In genomic region chr17:64331291-64331897, GRCm38 (mm10) we compare ENCODE assay signal across 8 mouse cellular contexts. TPM values are rescaled to one million over a fixed set of nuclear protein-coding genes. Genes with fewer than 3 reads are reported as not detected.
DNase-seq lines count a peak whose midpoint lies in the region; ATAC-seq and TF ChIP-seq lines count a peak whose summit lies in the region.

No protein-coding gene starts in this region.

- DNase-seq in kidney, postnatal 4 days, result no peak
- peak; percentile 9 for DNase-seq in G1E (ENCODE audit: low spot score)
- no peak for DNase-seq in cerebellum, postnatal 14 days
- no peak for DNase-seq in kidney, postnatal 25 days

- H3K4me1 ChIP-seq in kidney, embryonic 15.5 days, result peaks cover 11% of the 10 kb centered on the region
- peaks cover 20% of the 10 kb centered on the region for H3K4me1 ChIP-seq in G1E (ENCODE audit: insufficient read depth, low read depth, low read length)
- H3K4me1 ChIP-seq in embryonic fibroblast, embryonic 13.5 days (ENCODE audit: control insufficient read depth, insufficient read depth, low read length), result no peaks in the 10 kb centered on the region; the same call in 1 of the 2 replicates
- peaks cover 12% of the 10 kb centered on the region for H3K4me1 ChIP-seq in limb, embryonic 13.5 days
- H3K4me1 ChIP-seq in neural tube, embryonic 13.5 days (replicated peaks), result peaks cover 30% of the 10 kb centered on the region

- peak overlapping the region; percentile 83 for H3K9ac ChIP-seq in kidney, embryonic 15.5 days
- H3K9ac ChIP-seq in limb, embryonic 13.5 days, result peak overlapping the region; percentile 98
- peak overlapping the region; percentile 100 for H3K9ac ChIP-seq in neural tube, embryonic 13.5 days

- WGBS in kidney, embryonic 15.5 days, result under 1% methylated on average over 51 of the region's 62 CpGs
- WGBS in limb, embryonic 13.5 days, result under 1% methylated on average over 52 of the region's 62 CpGs
- WGBS in neural tube, embryonic 13.5 days, result under 1% methylated on average over 60 of the region's 62 CpGs

- H3K4me3 ChIP-seq in kidney, embryonic 15.5 days (replicated peaks), result peak overlapping the region; percentile 98
- H3K4me3 ChIP-seq in G1E (ENCODE audit: low read depth, low read length), result peak overlapping the region; percentile 98
- peak overlapping the region; percentile 92 for H3K4me3 ChIP-seq in embryonic fibroblast, embryonic 13.5 days (ENCODE audit: insufficient read depth, low read length)
- peak overlapping the region; percentile 97 for H3K4me3 ChIP-seq in limb, embryonic 13.5 days
- peak overlapping the region; percentile 99 for H3K4me3 ChIP-seq in neural tube, embryonic 13.5 days

- peak overlapping the region; percentile 98 for H3K27ac ChIP-seq in kidney, embryonic 15.5 days
- peak overlapping the region; percentile 93 for H3K27ac ChIP-seq in embryonic fibroblast, embryonic 13.5 days (ENCODE audit: insufficient read depth, low read length)
- peak overlapping the region; percentile 97 for H3K27ac ChIP-seq in limb, embryonic 13.5 days
- peak overlapping the region; percentile 99 for H3K27ac ChIP-seq in neural tube, embryonic 13.5 days (replicated peaks)

- H3K36me3 ChIP-seq in kidney, embryonic 15.5 days, result no peaks in the 10 kb centered on the region
- H3K36me3 ChIP-seq in G1E (replicated peaks), result peaks cover 2% of the 10 kb centered on the region
- H3K36me3 ChIP-seq in limb, embryonic 13.5 days, result peaks cover 2% of the 10 kb centered on the region; the same call in 1 of the 2 replicates
- H3K36me3 ChIP-seq in neural tube, embryonic 13.5 days, result no peaks in the 10 kb centered on the region

- TF ChIP-seq POLR2A in embryonic fibroblast, embryonic 13.5 days (IDR thresholded peaks at IDR 0.05; ENCODE audit: low read depth, low read length), result peak; percentile 87

- peak; percentile 63 for ATAC-seq in kidney, embryonic 15.5 days (replicated peaks; ENCODE audit: low FRiP score)
- ATAC-seq in G1E (ENCODE audit: extremely low read depth, insufficient number of reproducible peaks, low FRiP score, poor library complexity, severe bottlenecking), result no peak
- no peak; the same call in 1 of the 2 replicates for ATAC-seq in limb, embryonic 13.5 days (ENCODE audit: low FRiP score, low read depth)
- peak; percentile 51 for ATAC-seq in neural tube, embryonic 13.5 days (ENCODE audit: low read depth)

- TF ChIP-seq CTCF in G1E (IDR thresholded peaks at IDR 0.05; ENCODE audit: low read depth, low read length), result no peak
- TF ChIP-seq CTCF in embryonic fibroblast, embryonic 13.5 days (IDR thresholded peaks at IDR 0.05; ENCODE audit: borderline replicate concordance, insufficient read depth, low read length), result no peak

- no peaks in the 10 kb centered on the region for H3K27me3 ChIP-seq in kidney, embryonic 15.5 days
- peaks cover 2% of the 10 kb centered on the region; the same call in 1 of the 2 replicates for H3K27me3 ChIP-seq in G1E (ENCODE audit: insufficient read depth, low read length)
- H3K27me3 ChIP-seq in limb, embryonic 13.5 days, result no peaks in the 10 kb centered on the region
- no peaks in the 10 kb centered on the region for H3K27me3 ChIP-seq in neural tube, embryonic 13.5 days

- H3K4me2 ChIP-seq in kidney, embryonic 15.5 days, result peak overlapping the region; percentile 56
- peak overlapping the region; percentile 63 for H3K4me2 ChIP-seq in limb, embryonic 13.5 days (replicated peaks)
- H3K4me2 ChIP-seq in neural tube, embryonic 13.5 days, result peak overlapping the region; percentile 59

- H3K9me3 ChIP-seq in kidney, embryonic 15.5 days (replicated peaks), result no peaks in the 10 kb centered on the region
- no peaks in the 10 kb centered on the region for H3K9me3 ChIP-seq in G1E (replicated peaks)
- no peaks in the 10 kb centered on the region for H3K9me3 ChIP-seq in limb, embryonic 13.5 days
- no peaks in the 10 kb centered on the region for H3K9me3 ChIP-seq in neural tube, embryonic 13.5 days

RNA-seq across cellular contexts. Expression of gene Pja2, which starts 0.3 kb away (rescaled TPM):
- polyA plus RNA-seq in kidney, embryonic 15.5 days (2015; fragmentation: Nextera tagmentation; extraction: Ambion mirVana), result 65.1 and 66.1 TPM in 2 replicates
- total RNA-seq in G1E (2014; fragmentation: Nextera tagmentation) (51.3 and 51.8 TPM in 2 replicates), G1E (2017) (44.1 and 51.0 TPM in 2 replicates)
- polyA plus RNA-seq in G1E (2012), result 1.6 and 2.0 TPM in 2 replicates
- polyA plus RNA-seq in embryonic fibroblast, embryonic 13.5 days (2011; ENCODE audit: insufficient read length, low read depth, missing spikeins), result 107 and 123 TPM in 2 replicates
- polyA plus RNA-seq in limb, embryonic 13.5 days (2015; fragmentation: Nextera tagmentation; extraction: Ambion mirVana), result 83.3 and 84.6 TPM in 2 replicates
- polyA plus RNA-seq in neural tube, embryonic 13.5 days (2015; fragmentation: Nextera tagmentation; extraction: Ambion mirVana), result 151 and 178 TPM in 2 replicates

Comparison
In these comparisons a context has a peak if more than half of its experiments do, and no peak if none do; other contexts are left out.
1. ATAC-seq: peak in kidney, embryonic 15.5 days (single experiment) and neural tube, embryonic 13.5 days (single experiment); none in G1E (single experiment) and limb, embryonic 13.5 days (single experiment).
2. RNA of gene Pja2, which starts 0.3 kb away (polyA plus RNA-seq): 151 to 178 TPM in neural tube, embryonic 13.5 days, 107 to 123 TPM in embryonic fibroblast, embryonic 13.5 days, 83.3 to 84.6 TPM in limb, embryonic 13.5 days and 65.1 to 66.1 TPM in kidney, embryonic 15.5 days; 1.6 to 2.0 TPM in G1E; every median in the first group is over 10 times any median in the second.
3. Peak in every context shown above with its lines, with median percentiles within 50 percentile points of each other: H3K27ac ChIP-seq, H3K4me2 ChIP-seq, H3K4me3 ChIP-seq and H3K9ac ChIP-seq.